Mouse (Mus musculus) heart, adult 2 months (tissue): ENCODE data around the gene Fam178b. TPM values are rescaled to one million over a fixed set of nuclear protein-coding genes. Genes with fewer than 3 reads are reported as not detected.

ENCODE experiments used
- DNase-seq, 2 experiments: peaks; one replicate each; pipeline ENCODE4 v3.0.0; 2021
- H3K27ac ChIP-seq: fragments of 200-600 bp; 2 replicates; pipeline ENCODE4 v1.8.1; 2022
- H3K27me3 ChIP-seq: fragments of 200-500 bp; 2 replicates; pipeline ENCODE4 v1.6.1; 2012; ENCODE audit warnings: mild to moderate bottlenecking, low read length, inconsistent platforms, mixed read lengths; ENCODE audit not compliant: control insufficient read depth, insufficient read depth
- H3K36me3 ChIP-seq: fragments of 200-500 bp; 2 replicates; pipeline ENCODE4 v1.6.1; 2012; ENCODE audit warnings: low read length, inconsistent platforms; ENCODE audit not compliant: control insufficient read depth, insufficient read depth
- H3K4me1 ChIP-seq: fragments of 200-500 bp; 2 replicates; pipeline ENCODE4 v1.6.1; 2011; ENCODE audit warnings: low read length; ENCODE audit not compliant: control insufficient read depth, insufficient read depth
- H3K4me3 ChIP-seq: fragments of 200-600 bp; 2 replicates; pipeline ENCODE4 v1.8.1; 2022
- H3K79me2 ChIP-seq: fragments of 200-500 bp; replicated peaks from 2 replicates; pipeline ENCODE4 v1.6.1; 2012; ENCODE audit warnings: mild to moderate bottlenecking, inconsistent platforms, low read length, moderate library complexity, mixed read lengths; ENCODE audit not compliant: control insufficient read depth, insufficient read depth
- H3K9ac ChIP-seq: fragments of 200-500 bp; 2 replicates; pipeline ENCODE4 v1.6.1; 2012; ENCODE audit warnings: low read depth, mild to moderate bottlenecking, control low read depth, inconsistent platforms, low read length, mixed read lengths
- CTCF ChIP-seq: fragments of 200-600 bp; IDR thresholded peaks from 2 replicates; pipeline ENCODE4 v1.8.1; 2022; ENCODE audit warnings: antibody characterized with exemption, mild to moderate bottlenecking, moderate library complexity
- EP300 ChIP-seq: fragments of 200-500 bp; IDR thresholded peaks from 2 replicates; pipeline ENCODE4 v1.6.1; 2011; ENCODE audit warnings: low read depth, low read length, control low read depth; ENCODE audit not compliant: insufficient read depth
- POLR2A ChIP-seq: fragments of 200-500 bp; IDR thresholded peaks from 2 replicates; pipeline ENCODE4 v1.6.1; 2011; ENCODE audit warnings: mild to moderate bottlenecking, low read depth, low read length, control low read depth; ENCODE audit not compliant: insufficient read depth
- WGBS: fragments of 180-500 bp; shearing (Covaris S2); methylation state at CpG from one replicate; pipeline ENCODE4 v1.1.7; 2018; 5-methylcytosine and 5-hydroxymethylcytosine counted together
- intact Hi-C: fragments of 180-260 bp; cut with DNase I; formaldehyde crosslinking; loops from one replicate; pipeline ENCODE4 v1.15.1; 2025
- polyA plus RNA-seq: library from polyadenylated mRNA; depleted of rRNA; stranded (reverse); fragments of >200 nt; gene quantifications from 2 replicates; pipeline ENCODE4 v1.2.3, GENCODE M21; 2012
- total RNA-seq, 2 experiments: library from RNA; stranded (reverse); gene quantifications; 2 replicates each; pipeline ENCODE4 v1.2.3; 2021

Fam178b gene
- total and polyA plus RNA-seq, 3 experiments, result 0.39 to 0.80 TPM; not detected in 1

- Histone ChIP-seq H3K4me3 (no peak overlapping the region), H3K4me1 (peaks cover 2% of the 10 kb centered on the region; the same call in 1 of the 2 replicates), H3K79me2 (no peaks in the 10 kb centered on the region), H3K27ac (no peak overlapping the region), H3K9ac (no peak overlapping the region), H3K27me3 (no peaks in the 10 kb centered on the region), H3K36me3 (peaks cover 3% of the 10 kb centered on the region)
- intact Hi-C loops, result no loop called here
- TF ChIP-seq EP300, result no peak
- TF ChIP-seq CTCF, result no peak
- TF ChIP-seq POLR2A, result no peak
- no peak for DNase-seq
- 82% methylated on average over 10 of the region's 10 CpGs for WGBS
Measured at GRCm38 (mm10) chr1:36526903-36527302, 156.1 kb downstream of the Fam178b start.

DNA sequence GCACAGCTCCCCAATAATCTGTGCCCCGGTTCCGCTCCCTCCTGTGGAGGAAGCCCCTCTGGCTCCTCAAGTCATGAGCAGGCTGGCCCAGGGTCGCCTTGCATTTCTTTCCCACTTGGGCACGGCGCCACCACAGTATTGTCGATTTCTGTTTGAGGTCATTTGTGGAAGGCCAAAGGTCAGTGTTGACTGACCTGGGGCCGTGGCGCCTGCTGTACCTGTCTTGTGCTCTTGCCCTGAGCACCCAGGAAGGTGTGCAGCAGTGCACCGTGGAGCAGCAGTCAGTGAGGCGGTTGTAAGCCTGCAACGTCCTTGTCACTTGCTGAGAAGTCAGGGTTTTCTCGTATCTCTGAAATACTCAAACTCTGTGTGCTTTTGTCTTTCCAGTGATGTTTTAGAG lies 157.2 kb downstream of the Fam178b start:
- H3K27ac ChIP-seq, result no peak overlapping the region
- no peak overlapping the region for H3K4me3 ChIP-seq
- no peaks in the 10 kb centered on the region for H3K27me3 ChIP-seq
- H3K9ac ChIP-seq, result no peak overlapping the region
- intact Hi-C loops, result no loop called here
- no peaks in the 10 kb centered on the region for H3K79me2 ChIP-seq
- H3K4me1 ChIP-seq, result no peaks in the 10 kb centered on the region
- WGBS, result 89% methylated on average over 12 of the region's 12 CpGs
- TF ChIP-seq POLR2A (no peak), EP300 (no peak), CTCF (no peak)
- DNase-seq, result no peak
- H3K36me3 ChIP-seq, result peaks cover 3% of the 10 kb centered on the region

GRCm38 (mm10) chr1:36524058-36524457 lies 158.9 kb downstream of the Fam178b start:
- Histone ChIP-seq H3K79me2 (no peaks in the 10 kb centered on the region), H3K27me3 (no peaks in the 10 kb centered on the region), H3K4me1 (no peaks in the 10 kb centered on the region), H3K9ac (no peak overlapping the region), H3K27ac (no peak overlapping the region), H3K4me3 (no peak overlapping the region), H3K36me3 (peaks cover 3% of the 10 kb centered on the region)
- 83% methylated on average over 5 of the region's 5 CpGs for WGBS
- DNase-seq, result no peak
- TF ChIP-seq POLR2A (no peak), CTCF (no peak), EP300 (no peak)
- intact Hi-C loops, result no loop called here

- Histone ChIP-seq H3K4me1 (no peaks in the 10 kb centered on the region), H3K4me3 (no peak overlapping the region), H3K9ac (no peak overlapping the region), H3K36me3 (peaks cover 3% of the 10 kb centered on the region), H3K27ac (no peak overlapping the region), H3K79me2 (no peaks in the 10 kb centered on the region), H3K27me3 (no peaks in the 10 kb centered on the region)
- no peak for TF ChIP-seq POLR2A
- no peak for TF ChIP-seq EP300
- no peak for TF ChIP-seq CTCF
- 56% methylated on average over 9 of the region's 9 CpGs for WGBS
- intact Hi-C loops, result no loop called here
- DNase-seq, result no peak
Measured at GRCm38 (mm10) chr1:36523332-36524013, 159.5 kb downstream of the Fam178b start.

DNA sequence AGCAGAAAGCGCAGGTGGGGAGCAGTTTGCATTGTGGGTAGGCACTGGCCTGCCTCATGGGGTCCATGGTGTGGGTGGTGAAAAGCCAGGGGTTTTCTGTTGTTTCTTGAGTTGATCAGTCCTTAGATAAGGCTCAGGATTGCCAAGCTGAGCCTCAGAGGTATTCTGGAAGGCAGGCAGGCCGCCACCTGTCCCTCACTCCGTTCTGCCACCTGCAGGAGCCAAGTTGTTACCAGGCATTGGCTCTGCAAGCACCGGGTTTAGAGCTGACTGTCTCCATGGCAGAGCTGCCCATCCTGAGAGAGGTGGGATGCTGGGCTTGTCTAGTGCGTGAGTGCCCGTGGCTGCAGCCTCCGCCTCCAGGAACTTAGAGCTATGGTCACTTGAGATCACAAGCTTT lies 160.8 kb downstream of the Fam178b start:
- TF ChIP-seq EP300, result no peak
- WGBS, result 89% methylated on average over 7 of the region's 7 CpGs
- intact Hi-C loops, result no loop called here
- Histone ChIP-seq H3K4me3 (no peak overlapping the region), H3K9ac (no peak overlapping the region), H3K79me2 (no peaks in the 10 kb centered on the region), H3K4me1 (peaks cover 3% of the 10 kb centered on the region; the same call in 1 of the 2 replicates), H3K36me3 (peaks cover 3% of the 10 kb centered on the region), H3K27me3 (no peaks in the 10 kb centered on the region), H3K27ac (no peak overlapping the region)
- DNase-seq, result no peak

GRCm38 (mm10) chr1:36519626-36520025 lies 163.4 kb downstream of the Fam178b start:
- H3K9ac ChIP-seq, result no peak overlapping the region
- peaks cover 3% of the 10 kb centered on the region for H3K36me3 ChIP-seq
- WGBS, result 79% methylated on average over 11 of the region's 11 CpGs
- H3K27ac ChIP-seq, result no peak overlapping the region
- H3K4me1 ChIP-seq, result peaks cover 5% of the 10 kb centered on the region; the same call in 1 of the 2 replicates
- H3K27me3 ChIP-seq, result no peaks in the 10 kb centered on the region
- H3K4me3 ChIP-seq, result no peak overlapping the region
- intact Hi-C loops, result no loop called here
- TF ChIP-seq EP300 (no peak), CTCF (no peak)
- 0 out of 2 replicates have a peak, but pooled peaks cover 2% of the 10 kb centered on the region for H3K79me2 ChIP-seq
- DNase-seq, result no peak
